Mouse (Mus musculus): ENCODE data around the gene Il11ra1. TPM values are rescaled to one million over a fixed set of nuclear protein-coding genes. Genes with fewer than 3 reads are reported as not detected.

The Il11ra1 gene
- polyA plus RNA-seq, 1 experiment from 2014 or later = 73.7 TPM

- peaks cover 4% of the 10 kb centered on the region; the same call in 1 of the 2 replicates for H3K36me3 ChIP-seq (ENCODE audit: control insufficient read depth, insufficient read depth, low read length)
- H3K27ac ChIP-seq (replicated peaks) = peak overlapping the region; percentile 30
- no peaks in the 10 kb centered on the region for H3K9me3 ChIP-seq (ENCODE audit: control insufficient read depth, low read length)
- TF ChIP-seq EP300 (optimal IDR thresholded peaks at IDR 0.05) (no peak), CTCF (IDR thresholded peaks at IDR 0.05; ENCODE audit: low read depth) (peak; percentile 95)
- peak; percentile 81 for DNase-seq (ENCODE audit: low spot score)
- no peak overlapping the region for H3K4me3 ChIP-seq (ENCODE audit: low read depth, low read length)
- H3K4me1 ChIP-seq (replicated peaks; ENCODE audit: control insufficient read depth, insufficient read depth) = peaks cover 4% of the 10 kb centered on the region; the same call in 1 of the 2 replicates
- peak; percentile 75 for ATAC-seq (ENCODE audit: low FRiP score, low TSS enrichment)
- H3K4me2 ChIP-seq (replicated peaks; ENCODE audit: low read depth) = no peak overlapping the region
- 23% methylated on average over 8 of the region's 8 CpGs for WGBS
- H3K27me3 ChIP-seq (ENCODE audit: control insufficient read depth, insufficient read depth, low read length) = no peaks in the 10 kb centered on the region
- H3K9ac ChIP-seq (ENCODE audit: low read length) = no peak overlapping the region
Measured at GRCm38 (mm10) chr4:41737602-41738255, 37.9 kb downstream of the Il11ra1 start.

- no peak for ATAC-seq (ENCODE audit: low FRiP score, low TSS enrichment)
- Histone ChIP-seq H3K9me3 (ENCODE audit: control insufficient read depth, low read length) (no peaks in the 10 kb centered on the region), H3K4me2 (replicated peaks; ENCODE audit: low read depth) (no peak overlapping the region), H3K27ac (replicated peaks) (peak overlapping the region; percentile 30), H3K27me3 (ENCODE audit: control insufficient read depth, insufficient read depth, low read length) (no peaks in the 10 kb centered on the region), H3K4me1 (replicated peaks; ENCODE audit: control insufficient read depth, insufficient read depth) (peaks cover 4% of the 10 kb centered on the region; the same call in 1 of the 2 replicates), H3K36me3 (ENCODE audit: control insufficient read depth, insufficient read depth, low read length) (peaks cover 4% of the 10 kb centered on the region; the same call in 1 of the 2 replicates), H3K9ac (ENCODE audit: low read length) (no peak overlapping the region), H3K4me3 (ENCODE audit: low read depth, low read length) (no peak overlapping the region)
- DNase-seq (ENCODE audit: low spot score) = no peak
- no peak for TF ChIP-seq EP300 (optimal IDR thresholded peaks at IDR 0.05)
- TF ChIP-seq CTCF (IDR thresholded peaks at IDR 0.05; ENCODE audit: low read depth) = no peak
- 42% methylated on average over 1 of the region's 1 CpGs for WGBS
Measured at GRCm38 (mm10) chr4:41738256-41738603, 38.4 kb downstream of the Il11ra1 start.

- TF ChIP-seq EP300 (optimal IDR thresholded peaks at IDR 0.05) (no peak), CTCF (IDR thresholded peaks at IDR 0.05; ENCODE audit: low read depth) (no peak)
- WGBS = 93% methylated on average over 13 of the region's 13 CpGs
- DNase-seq (ENCODE audit: low spot score) (no peak), ATAC-seq (ENCODE audit: low FRiP score, low TSS enrichment) (no peak)
- Histone ChIP-seq H3K27me3 (ENCODE audit: control insufficient read depth, insufficient read depth, low read length) (no peaks in the 10 kb centered on the region), H3K4me3 (ENCODE audit: low read depth, low read length) (no peak overlapping the region), H3K9me3 (ENCODE audit: control insufficient read depth, low read length) (no peaks in the 10 kb centered on the region), H3K4me2 (replicated peaks; ENCODE audit: low read depth) (no peak overlapping the region), H3K36me3 (ENCODE audit: control insufficient read depth, insufficient read depth, low read length) (peaks cover 4% of the 10 kb centered on the region; the same call in 1 of the 2 replicates), H3K27ac (replicated peaks) (no peak overlapping the region), H3K9ac (ENCODE audit: low read length) (no peak overlapping the region), H3K4me1 (replicated peaks; ENCODE audit: control insufficient read depth, insufficient read depth) (peaks cover 4% of the 10 kb centered on the region; the same call in 1 of the 2 replicates)
Measured at GRCm38 (mm10) chr4:41739260-41739659, 39.5 kb downstream of the Il11ra1 start.

- Histone ChIP-seq H3K4me1 (replicated peaks; ENCODE audit: control insufficient read depth, insufficient read depth) (peaks cover 4% of the 10 kb centered on the region; the same call in 1 of the 2 replicates), H3K27ac (replicated peaks) (peak overlapping the region; percentile 56), H3K4me2 (replicated peaks; ENCODE audit: low read depth) (peak overlapping the region; percentile 94), H3K9me3 (ENCODE audit: control insufficient read depth, low read length) (no peaks in the 10 kb centered on the region), H3K27me3 (ENCODE audit: control insufficient read depth, insufficient read depth, low read length) (no peaks in the 10 kb centered on the region), H3K9ac (ENCODE audit: low read length) (peak overlapping the region; percentile 57), H3K4me3 (ENCODE audit: low read depth, low read length) (peak overlapping the region; percentile 59), H3K36me3 (ENCODE audit: control insufficient read depth, insufficient read depth, low read length) (peaks cover 4% of the 10 kb centered on the region; the same call in 1 of the 2 replicates)
- DNase-seq (ENCODE audit: low spot score) (peak; percentile 71), ATAC-seq (ENCODE audit: low FRiP score, low TSS enrichment) (peak; percentile 73)
- no peak for TF ChIP-seq EP300 (optimal IDR thresholded peaks at IDR 0.05)
- peak; percentile 34; the same call in 1 of the 2 replicates for TF ChIP-seq CTCF (IDR thresholded peaks at IDR 0.05; ENCODE audit: low read depth)
- 1% methylated on average over 46 of the region's 48 CpGs for WGBS
Measured at GRCm38 (mm10) chr4:41740380-41741157, 40.8 kb downstream of the Il11ra1 start.

- no peaks in the 10 kb centered on the region for H3K9me3 ChIP-seq (ENCODE audit: control insufficient read depth, low read length)
- WGBS = under 1% methylated on average over 27 of the region's 27 CpGs
Measured at GRCm38 (mm10) chr4:41741158-41741560, 41.4 kb downstream of the Il11ra1 start.

More at GRCm38 (mm10) chr4:41741158-41741560, 41.4 kb downstream of the Il11ra1 start:
- ATAC-seq (ENCODE audit: low FRiP score, low TSS enrichment) = peak; percentile 94
- H3K4me2 ChIP-seq (replicated peaks; ENCODE audit: low read depth) = peak overlapping the region; percentile 94
- peak overlapping the region; percentile 56 for H3K27ac ChIP-seq (replicated peaks)
- no peak for TF ChIP-seq EP300 (optimal IDR thresholded peaks at IDR 0.05)
- TF ChIP-seq CTCF (IDR thresholded peaks at IDR 0.05; ENCODE audit: low read depth) = peak; percentile 51
- H3K27me3 ChIP-seq (ENCODE audit: control insufficient read depth, insufficient read depth, low read length) = no peaks in the 10 kb centered on the region
- peak; percentile 93 for DNase-seq (ENCODE audit: low spot score)
- peaks cover 4% of the 10 kb centered on the region; the same call in 1 of the 2 replicates for H3K4me1 ChIP-seq (replicated peaks; ENCODE audit: control insufficient read depth, insufficient read depth)
- H3K9ac ChIP-seq (ENCODE audit: low read length) = peak overlapping the region; percentile 57
- peaks cover 4% of the 10 kb centered on the region; the same call in 1 of the 2 replicates for H3K36me3 ChIP-seq (ENCODE audit: control insufficient read depth, insufficient read depth, low read length)
- peak overlapping the region; percentile 59 for H3K4me3 ChIP-seq (ENCODE audit: low read depth, low read length)
